In genomic region chr6:5147488-5148142, GRCm38 (mm10) we compare ENCODE assay signal across 26 mouse cellular contexts. TPM values are rescaled to one million over a fixed set of nuclear protein-coding genes. Genes with fewer than 3 reads are reported as not detected.
DNase-seq lines count a peak whose midpoint lies in the region; ATAC-seq lines count a peak whose summit lies in the region.
"Had no signal": no experiment of that assay in that cellular context is flagged by ENCODE, and none has a peak within 500 bp of the region (broad histone marks: within the 10 kb centered on the region; RNA-seq: fewer than 3 reads in every experiment).

No protein-coding gene starts in this region.

- H3K4me3 ChIP-seq in midbrain, embryonic 13.5 days (replicated peaks) = no peak overlapping the region
- H3K4me3 ChIP-seq in midbrain, embryonic 11.5 days (ENCODE audit: low read depth, low read length) = no peak overlapping the region
- H3K4me3 ChIP-seq: embryonic facial prominence, embryonic 13.5 days; forebrain, embryonic 13.5 days; heart, embryonic 12.5 days; limb, embryonic 15.5 days; midbrain, embryonic 12.5 days; stomach, embryonic 15.5 days had no signal

- no peak for DNase-seq in midbrain, embryonic 11.5 days (ENCODE audit: low spot score, missing footprints)
- DNase-seq in c-Kit-positive CD71-positive TER-119-positive erythroid progenitor cells, embryonic 14.5 days (ENCODE audit: low spot score) = peak; percentile 29
- DNase-seq in liver = peak; percentile 34
- no peak for DNase-seq in testis, postnatal 10 days (ENCODE audit: low spot score)
- DNase-seq in ovary, postnatal 36 days (ENCODE audit: low spot score) = no peak
- DNase-seq: adrenal gland, postnatal 14 days; cerebellum, adult 8-10 months; heart, postnatal 36 days; kidney, adult 9 months; kidney, postnatal 4 days; lung, postnatal 10 days had no signal

- H3K9me3 ChIP-seq in midbrain, embryonic 13.5 days = no peaks in the 10 kb centered on the region
- no peaks in the 10 kb centered on the region for H3K9me3 ChIP-seq in midbrain, embryonic 11.5 days (ENCODE audit: control insufficient read depth, low read length)
- H3K9me3 ChIP-seq: embryonic facial prominence, embryonic 13.5 days; forebrain, embryonic 13.5 days; heart, embryonic 12.5 days; limb, embryonic 15.5 days; midbrain, embryonic 12.5 days; stomach, embryonic 15.5 days had no signal

- ATAC-seq in midbrain, embryonic 13.5 days = 0 out of 2 replicates have a peak, but pooled peaks have one; percentile 20
- ATAC-seq in midbrain, embryonic 11.5 days (ENCODE audit: low FRiP score) = no peak
- peak; percentile 70 for ATAC-seq in megakaryocyte progenitor cell, adult 5-6 weeks (replicated peaks; ENCODE audit: poor library complexity)
- ATAC-seq: activated CD4-positive, CD25-positive, alpha-beta regulatory T cell, adult 4 months; forebrain, embryonic 13.5 days; inflammation-experienced regulatory T-cells, adult 6 months; Patski had no signal

- no peaks in the 10 kb centered on the region for H3K27me3 ChIP-seq in midbrain, embryonic 13.5 days
- no peaks in the 10 kb centered on the region for H3K27me3 ChIP-seq in midbrain, embryonic 11.5 days (ENCODE audit: control insufficient read depth, insufficient read depth, low read length)
- H3K27me3 ChIP-seq: embryonic facial prominence, embryonic 13.5 days; forebrain, embryonic 13.5 days; heart, embryonic 12.5 days; limb, embryonic 15.5 days; midbrain, embryonic 12.5 days; Patski; stomach, embryonic 15.5 days had no signal

- peaks cover 12% of the 10 kb centered on the region for H3K4me1 ChIP-seq in midbrain, embryonic 13.5 days (replicated peaks)
- peaks cover 7% of the 10 kb centered on the region; the same call in 1 of the 2 replicates for H3K4me1 ChIP-seq in midbrain, embryonic 11.5 days (ENCODE audit: control insufficient read depth, insufficient read depth, low read length)
- H3K4me1 ChIP-seq: limb, embryonic 15.5 days had no signal

- no peak overlapping the region for H3K27ac ChIP-seq in midbrain, embryonic 13.5 days
- H3K27ac ChIP-seq in midbrain, embryonic 11.5 days (ENCODE audit: low read depth, low read length) = no peak overlapping the region
- H3K27ac ChIP-seq: embryonic facial prominence, embryonic 13.5 days; forebrain, embryonic 13.5 days; limb, embryonic 15.5 days; midbrain, embryonic 12.5 days; stomach, embryonic 15.5 days had no signal

- no peaks in the 10 kb centered on the region for H3K36me3 ChIP-seq in midbrain, embryonic 13.5 days
- H3K36me3 ChIP-seq in midbrain, embryonic 11.5 days (ENCODE audit: control insufficient read depth, insufficient read depth, low read length) = no peaks in the 10 kb centered on the region
- H3K36me3 ChIP-seq: embryonic facial prominence, embryonic 13.5 days; midbrain, embryonic 12.5 days; stomach, embryonic 15.5 days had no signal

- no peak overlapping the region for H3K9ac ChIP-seq in midbrain, embryonic 13.5 days (replicated peaks)
- H3K9ac ChIP-seq in midbrain, embryonic 11.5 days (ENCODE audit: low read length) = no peak overlapping the region
- H3K9ac ChIP-seq: embryonic facial prominence, embryonic 13.5 days; forebrain, embryonic 13.5 days; heart, embryonic 12.5 days; limb, embryonic 15.5 days; midbrain, embryonic 12.5 days; stomach, embryonic 15.5 days had no signal

- H3K4me2 ChIP-seq in midbrain, embryonic 13.5 days (replicated peaks) = no peak overlapping the region
- H3K4me2 ChIP-seq in midbrain, embryonic 11.5 days = no peak overlapping the region
- H3K4me2 ChIP-seq: embryonic facial prominence, embryonic 13.5 days; forebrain, embryonic 13.5 days; heart, embryonic 12.5 days; limb, embryonic 15.5 days; midbrain, embryonic 12.5 days; stomach, embryonic 15.5 days had no signal

- WGBS in midbrain, embryonic 13.5 days = 74% methylated on average over 13 of the region's 13 CpGs
- 88% methylated on average over 13 of the region's 13 CpGs for WGBS in midbrain, embryonic 11.5 days

RNA-seq across cellular contexts. Expression of gene Pon1, which starts 46.1 kb away (rescaled TPM):
- polyA plus RNA-seq in midbrain, embryonic 13.5 days (2015; fragmentation: Nextera tagmentation; extraction: Ambion mirVana) = 0.38 TPM in 1 of 2 replicates, not detected in the other
- 0.08 and 0.18 TPM in 2 replicates for polyA plus RNA-seq in midbrain, embryonic 11.5 days (2014; fragmentation: Nextera tagmentation; extraction: Ambion mirVana)
- total RNA-seq in megakaryocyte progenitor cell, adult 5-6 weeks (2015) = not detected in 2 replicates
- total RNA-seq in megakaryocyte progenitor cell, adult 5-6 weeks (2017) = not detected in 2 replicates
- total RNA-seq: layer of hippocampus, postnatal 10 days; left cerebral cortex, postnatal 25 days had no signal
- polyA plus RNA-seq: activated CD4-positive, CD25-positive, alpha-beta regulatory T cell, adult 4 months; cortical plate, adult 2 months; forebrain, embryonic 13.5 days; heart, embryonic 12.5 days; inflammation-experienced regulatory T-cells, adult 6 months; midbrain, embryonic 12.5 days; Patski; small intestine, adult 2 months had no signal

Comparison
In these comparisons a context has a peak if more than half of its experiments do, and no peak if none do; other contexts are left out.
1. DNase-seq: peak in c-Kit-positive CD71-positive TER-119-positive erythroid progenitor cells, embryonic 14.5 days (single experiment) and liver (single experiment); none in midbrain, embryonic 11.5 days (single experiment), testis, postnatal 10 days (single experiment) and ovary, postnatal 36 days (single experiment).